Mouse (Mus musculus) kidney, postnatal 36 days (tissue): ENCODE measurements at regions not wholly inside any gene's neighbourhood (a gene's known extent, or its start where the extent isn't known, plus 50 kb on each side); places are given as distances from the start of the nearest gene placed in this dataset.
"Not testable (repeated sequence)": the region's sequence is repeated elsewhere in the genome, so short reads cannot be mapped to it uniquely, and the experiment has no call there.

Experiments
- DNase-seq, 2 experiments: peaks; one replicate each; pipeline ENCODE4 v3.0.0; 2021 to 2022; ENCODE audit warnings: mixed read lengths in 2 of 2

GRCm38 (mm10) chr5:133935451-133935850 lies 164.1 kb upstream of the Castor2 start:
- DNase-seq: no peak

GRCm38 (mm10) chr5:133935006-133935405 lies 164.5 kb upstream of the Castor2 start:
- no peak for DNase-seq

GRCm38 (mm10) chr5:133930101-133930500 lies 169.4 kb upstream of the Castor2 start:
- no peak for DNase-seq

GRCm38 (mm10) chr5:133927054-133927453 lies 172.5 kb upstream of the Castor2 start:
- no peak for DNase-seq

- no peak for DNase-seq
Measured at GRCm38 (mm10) chr5:133925184-133925900, 174.2 kb upstream of the Castor2 start.

GRCm38 (mm10) chr5:133922181-133922580 lies 177.3 kb upstream of the Castor2 start:
- DNase-seq: no peak

- DNase-seq: no peak
Measured at GRCm38 (mm10) chr5:133915734-133916550, 183.6 kb upstream of the Castor2 start.

GRCm38 (mm10) chr5:133907442-133907841 lies 192.1 kb upstream of the Castor2 start:
- DNase-seq: no peak

GRCm38 (mm10) chr5:133898025-133898598 lies 201.4 kb upstream of the Castor2 start:
- peak; percentile 1 to 16 for DNase-seq

- no peak for DNase-seq
Measured at GRCm38 (mm10) chr5:133890728-133891127, 208.8 kb upstream of the Castor2 start.

GRCm38 (mm10) chr5:133889841-133890240 lies 209.7 kb upstream of the Castor2 start:
- no peak for DNase-seq

- no peak for DNase-seq
Measured at GRCm38 (mm10) chr5:133885507-133885906, 214.0 kb upstream of the Castor2 start.

- peak; percentile 54 to 76 for DNase-seq
Measured at GRCm38 (mm10) chr5:133885016-133885415, 214.5 kb upstream of the Castor2 start.

- DNase-seq: no peak
Measured at GRCm38 (mm10) chr5:133884593-133884992, 214.9 kb upstream of the Castor2 start.

GRCm38 (mm10) chr5:133844483-133844882 lies 255.0 kb upstream of the Castor2 start:
- no peak for DNase-seq

- not testable (repeated sequence) for DNase-seq
Measured at GRCm38 (mm10) chr5:133842059-133842706, 257.3 kb upstream of the Castor2 start.

GRCm38 (mm10) chr5:133838286-133838685 lies 261.2 kb upstream of the Castor2 start:
- no peak for DNase-seq

GRCm38 (mm10) chr5:133833217-133833616 lies 266.3 kb upstream of the Castor2 start:
- DNase-seq: no peak

GRCm38 (mm10) chr5:133828226-133828625 lies 271.3 kb upstream of the Castor2 start:
- DNase-seq: no peak

GRCm38 (mm10) chr5:133823871-133824270 lies 275.6 kb upstream of the Castor2 start:
- no peak for DNase-seq

GRCm38 (mm10) chr5:133821273-133821672 lies 278.2 kb upstream of the Castor2 start:
- DNase-seq: no peak

GRCm38 (mm10) chr5:133815462-133815861 lies 284.0 kb upstream of the Castor2 start:
- DNase-seq: peak; percentile 7 to 58

GRCm38 (mm10) chr5:133814436-133814835 lies 285.1 kb upstream of the Castor2 start:
- no peak for DNase-seq
